Mouse (Mus musculus): ENCODE measurements around the gene Ece2. TPM values are rescaled to one million over a fixed set of nuclear protein-coding genes. Genes with fewer than 3 reads are reported as not detected.

Gene Ece2
- 10 to 100 TPM; 29.0 TPM for total RNA-seq (2021)

GRCm38 (mm10) chr16:20629731-20630634, at the start of gene Ece2:
Gene Ece2, plus strand, starts transcription at chr16:20629828.
- intact Hi-C loops (cut with DNase I), result no loop called here
- peak in 1 of 2 experiments; percentile 63 for DNase-seq (ENCODE audit: extremely low spot score in 1 of 2, low spot score in 2 of 2)

DNA sequence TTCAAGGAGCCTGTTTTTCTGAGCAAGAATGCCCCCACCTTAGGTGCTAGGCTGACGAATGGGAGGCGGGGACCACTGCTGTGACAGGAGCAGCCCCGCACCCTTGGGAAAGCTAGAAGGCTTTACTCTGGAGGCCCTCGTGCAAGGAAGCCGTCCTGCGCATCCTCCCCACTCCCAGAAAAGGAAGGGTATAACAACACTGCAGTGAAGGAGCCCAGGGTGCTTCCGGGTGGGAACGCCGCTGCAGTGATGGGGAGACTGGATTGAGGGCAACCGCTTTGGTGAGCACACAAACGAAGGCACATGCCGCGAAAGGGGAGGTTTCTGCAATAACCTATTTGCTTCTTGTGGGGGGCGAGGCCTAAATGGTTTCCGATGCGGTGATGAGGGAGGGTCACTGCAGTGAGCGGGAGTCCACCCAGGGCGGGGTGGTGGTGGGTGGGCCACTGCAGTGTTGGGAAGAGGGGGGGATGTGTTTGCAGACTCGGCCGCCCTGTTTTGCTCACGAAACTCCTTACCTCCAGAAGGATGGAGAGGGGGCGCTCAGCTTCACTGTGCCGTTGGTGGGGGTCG, 40.2 kb upstream of the Ece2 start, which contains the start of gene Vwa5b2:
Gene Vwa5b2 (plus strand): TSS at position 106 of the 573 bp plus-strand sequence.
- DNase-seq (ENCODE audit: extremely low spot score in 1 of 2, low spot score in 2 of 2), result peak; percentile 36 to 61
- intact Hi-C loops (cut with DNase I), result no loop called here

DNA sequence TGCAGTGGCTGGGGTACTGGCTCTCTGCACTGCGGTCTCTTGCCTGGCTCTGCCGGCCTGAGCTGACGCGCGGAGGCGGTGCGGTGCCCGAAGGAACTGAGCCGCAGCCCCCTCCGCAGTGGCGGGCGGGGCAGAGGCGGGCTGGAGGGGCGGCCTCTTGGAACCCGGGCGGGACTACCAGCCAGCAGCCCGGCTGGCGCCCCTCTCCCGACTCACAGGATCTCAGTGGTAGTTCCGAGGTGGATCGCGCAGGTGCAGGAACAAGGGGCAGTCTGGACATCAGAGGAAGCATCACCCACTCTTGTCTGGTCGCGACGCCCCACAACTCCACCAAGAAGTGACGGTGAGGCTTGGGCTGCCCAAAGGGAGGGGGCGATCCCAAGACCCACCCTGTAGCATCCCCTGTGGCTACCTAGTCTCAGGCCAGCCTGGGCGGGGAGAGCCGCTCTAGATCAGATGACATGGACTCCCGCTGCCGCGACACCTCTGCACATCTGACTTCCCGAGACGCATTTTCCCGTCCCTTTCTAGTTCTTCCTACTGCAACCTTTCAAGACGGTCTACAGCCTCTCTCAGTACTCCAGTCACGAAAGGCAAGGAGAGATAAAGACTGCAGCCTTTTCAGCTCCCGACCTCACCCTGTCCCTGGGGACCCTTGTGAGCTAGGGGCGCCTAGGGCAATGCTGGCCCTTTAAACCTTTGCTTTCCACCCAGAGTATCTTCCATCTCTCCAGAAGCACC, 39.5 kb upstream of the Ece2 start:
- intact Hi-C loops (cut with DNase I), result loop anchor here (5.0 kb wide), 1 partner anchor 97 kb away; no protein-coding TSS in a partner anchor
- DNase-seq (ENCODE audit: extremely low spot score in 1 of 2, low spot score in 2 of 2), result peak; percentile 26 to 75

- no peak for DNase-seq (ENCODE audit: extremely low spot score in 1 of 2, low spot score in 2 of 2)
Measured at GRCm38 (mm10) chr16:20590680-20591038, 39.0 kb upstream of the Ece2 start.

DNA sequence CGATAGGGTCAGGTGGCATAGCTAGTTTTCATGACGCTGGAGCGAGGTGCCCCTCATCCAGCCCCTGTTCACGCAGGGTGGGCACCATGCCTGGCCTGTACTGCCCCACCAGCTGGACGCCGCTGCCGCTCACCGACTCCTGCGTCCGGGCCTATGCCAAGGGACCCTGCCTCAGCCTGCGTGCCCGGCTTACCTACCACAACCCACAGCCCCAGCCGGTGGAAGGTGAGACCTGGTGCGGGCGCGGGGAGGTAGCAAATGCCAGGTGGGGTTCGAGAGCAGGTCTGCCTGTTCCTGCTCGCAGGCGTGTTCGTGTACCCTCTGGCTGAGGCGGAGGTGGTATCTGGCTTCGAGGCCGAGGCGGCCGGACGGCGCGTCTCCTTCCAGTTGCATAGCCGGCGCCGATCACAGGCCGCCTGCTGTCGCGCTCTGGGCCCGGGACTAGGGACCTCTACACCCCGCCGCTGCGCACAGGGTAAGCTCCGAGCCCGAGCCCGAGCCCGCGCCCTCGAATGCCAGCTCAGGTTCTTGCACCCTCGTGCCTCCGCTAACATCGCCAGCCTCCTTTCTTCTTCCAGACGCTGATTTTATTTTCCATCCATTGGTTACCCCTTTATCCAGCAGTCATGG, 38.4 kb upstream of the Ece2 start:
- intact Hi-C loops (cut with DNase I), result loop anchor here (5.0 kb wide), 1 partner anchor 96 kb away; no protein-coding TSS in a partner anchor
- peak in 1 of 2 experiments; percentile 51 for DNase-seq (ENCODE audit: extremely low spot score in 1 of 2, low spot score in 2 of 2)

More at GRCm38 (mm10) chr16:20590680-20591038, 39.0 kb upstream of the Ece2 start:
- intact Hi-C loops (cut with DNase I), result loop anchor here (5.0 kb wide), 1 partner anchor 97 kb away; no protein-coding TSS in a partner anchor

DNA sequence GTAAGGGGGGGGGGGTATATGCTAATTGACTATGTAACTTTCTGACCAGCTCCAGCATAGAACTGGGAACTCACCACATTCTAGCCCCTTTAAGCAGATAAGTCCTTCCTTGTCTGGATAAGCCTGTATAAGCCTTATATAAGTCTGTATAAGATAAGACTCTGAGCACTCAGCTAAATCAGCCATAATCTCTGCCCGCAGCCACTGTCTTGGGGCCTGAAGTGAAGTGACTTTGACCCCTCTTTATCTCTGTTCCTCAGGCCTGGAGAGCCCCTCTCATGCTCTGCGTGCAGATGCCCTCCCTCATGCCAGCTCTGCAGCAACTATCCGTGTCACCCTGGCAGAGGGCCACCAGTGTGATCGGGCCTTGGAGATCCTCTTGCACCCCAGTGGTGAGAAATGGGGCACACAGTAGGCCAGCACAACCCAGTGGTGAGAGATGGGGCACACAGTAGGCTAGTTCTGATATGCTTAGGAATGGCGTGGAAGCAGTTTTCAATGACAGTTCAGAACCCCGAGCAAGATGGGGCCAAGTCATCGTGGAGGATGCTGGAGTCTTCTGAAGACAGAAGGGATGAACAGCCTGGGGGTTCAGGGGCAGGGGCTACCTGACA, 34.5 kb upstream of the Ece2 start:
- DNase-seq (ENCODE audit: extremely low spot score in 1 of 2, low spot score in 2 of 2), result no peak
- intact Hi-C loops (cut with DNase I), result no loop called here

DNA sequence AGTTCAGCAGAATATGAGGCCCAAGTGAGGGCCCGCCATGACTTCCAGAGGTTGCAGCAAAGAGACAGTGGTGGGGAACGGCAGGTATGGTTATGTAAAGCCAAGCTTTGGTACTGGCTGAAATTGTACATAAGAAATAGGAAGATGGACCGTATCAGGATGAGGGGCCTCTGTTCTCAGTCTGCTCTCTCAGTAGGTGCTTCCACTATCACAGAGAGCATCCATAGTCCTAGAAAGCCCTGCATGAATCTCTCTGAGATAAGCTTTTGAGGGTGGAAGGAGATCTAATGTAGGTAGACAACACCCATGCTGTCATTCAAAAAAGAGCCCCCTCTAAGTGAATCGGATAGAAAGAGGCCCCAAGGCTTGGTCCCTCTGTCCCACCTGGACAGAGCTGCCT, 33.9 kb upstream of the Ece2 start:
- DNase-seq (ENCODE audit: extremely low spot score in 1 of 2, low spot score in 2 of 2), result no peak
- intact Hi-C loops (cut with DNase I), result no loop called here

- intact Hi-C loops (cut with DNase I), result no loop called here
- no peak for DNase-seq (ENCODE audit: extremely low spot score in 1 of 2, low spot score in 2 of 2)
Measured at GRCm38 (mm10) chr16:20596687-20597441, 32.8 kb upstream of the Ece2 start.

DNA sequence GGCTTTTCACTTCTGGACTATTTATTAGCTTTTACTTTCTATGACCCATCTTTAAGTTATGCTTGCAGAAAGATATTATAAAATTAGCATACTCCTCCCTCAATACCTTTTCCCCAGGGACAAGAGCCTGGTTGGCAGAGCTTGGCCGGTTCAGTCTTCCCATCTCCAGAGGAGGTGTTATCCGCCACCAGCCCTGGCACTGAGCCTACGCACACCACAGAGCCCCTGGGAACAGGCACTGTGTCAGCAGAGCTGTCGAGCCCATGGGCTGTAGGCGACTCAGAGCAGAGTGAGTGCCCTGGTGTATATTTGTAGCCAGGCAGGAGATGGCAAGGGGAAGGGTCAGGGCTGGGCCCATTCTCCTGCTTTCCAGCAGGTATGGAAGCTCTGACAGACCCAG, 29.1 kb upstream of the Ece2 start:
- DNase-seq (ENCODE audit: extremely low spot score in 1 of 2, low spot score in 2 of 2), result no peak
- intact Hi-C loops (cut with DNase I), result no loop called here

DNA sequence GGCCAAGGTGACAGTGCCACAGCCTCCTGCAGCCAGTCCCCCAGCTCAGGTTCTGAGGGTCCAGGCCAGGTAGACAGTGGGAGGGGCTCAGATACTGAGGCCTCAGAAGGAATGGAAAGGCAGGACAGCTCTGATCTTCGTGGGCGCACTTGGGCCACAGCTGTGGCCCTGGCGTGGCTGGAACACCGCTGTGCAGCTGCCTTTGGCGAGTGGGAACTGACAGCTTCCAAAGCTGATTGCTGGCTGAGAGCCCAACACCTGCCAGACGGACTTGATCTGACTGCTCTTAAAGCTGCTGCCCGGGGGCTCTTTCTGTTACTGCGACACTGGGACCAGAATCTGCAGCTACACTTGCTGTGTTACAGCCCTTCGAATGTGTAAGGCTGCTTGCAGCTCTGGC, 24.9 kb upstream of the Ece2 start:
- no peak for DNase-seq (ENCODE audit: extremely low spot score in 1 of 2, low spot score in 2 of 2)
- intact Hi-C loops (cut with DNase I), result no loop called here

GRCm38 (mm10) chr16:20610501-20611356, 18.9 kb upstream of the Ece2 start:
- intact Hi-C loops (cut with DNase I), result no loop called here
- DNase-seq (ENCODE audit: extremely low spot score in 1 of 2, low spot score in 2 of 2), result peak; percentile 80 to 83

DNA sequence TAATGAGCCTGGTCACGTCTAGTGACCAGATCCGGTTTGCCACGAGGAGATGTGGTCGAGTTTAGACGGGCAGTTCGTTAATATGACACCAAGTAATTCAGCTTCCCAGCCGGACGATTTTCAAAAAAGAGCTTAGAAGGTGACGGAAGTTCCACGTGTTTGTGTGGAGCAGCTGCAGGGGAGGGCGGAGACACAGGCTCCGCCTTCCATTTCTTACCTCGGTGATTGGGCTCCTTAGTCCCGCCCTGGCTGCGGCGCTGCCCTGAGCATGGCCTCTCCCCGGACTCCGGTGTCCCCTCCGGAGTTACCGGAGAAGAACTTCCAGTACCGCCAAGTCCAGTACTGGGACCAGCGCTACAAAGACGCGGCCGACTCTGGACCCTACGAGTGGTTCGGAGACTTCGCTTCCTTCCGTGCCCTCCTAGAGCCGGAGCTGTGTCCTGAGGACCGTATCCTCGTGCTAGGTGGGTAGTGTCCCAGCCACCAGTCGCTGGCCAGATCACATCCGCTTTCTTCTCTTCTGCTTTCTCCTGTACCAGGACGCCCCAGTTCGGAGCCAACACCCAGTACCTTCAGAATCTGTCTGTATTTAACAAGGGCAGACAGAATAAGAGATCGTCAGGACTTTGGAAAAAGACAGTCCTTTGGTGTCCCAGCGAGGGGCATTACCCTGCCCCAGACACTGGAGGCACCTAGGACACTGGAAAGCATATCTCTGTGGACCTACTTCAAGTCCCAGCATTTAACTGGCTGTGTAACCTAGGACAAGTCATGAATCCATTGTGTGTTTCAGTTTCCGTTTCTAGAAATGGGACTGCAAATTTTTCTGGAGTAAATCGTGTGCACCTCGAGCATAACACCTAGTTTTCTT, 18.0 kb upstream of the Ece2 start, which contains the start of the genes Eef1akmt4, Gm49333 and Alg3:
Gene Eef1akmt4 (plus strand): TSS at position 237 of the 871 bp plus-strand sequence.
Gene Gm49333 (plus strand): TSS at position 254 of the 871 bp plus-strand sequence.
Gene Alg3 (minus strand): TSS at position 379 of the 871 bp plus-strand sequence.
- DNase-seq (ENCODE audit: extremely low spot score in 1 of 2, low spot score in 2 of 2), result peak; percentile 73 to 92
- intact Hi-C loops (cut with DNase I), result no loop called here

GRCm38 (mm10) chr16:20619541-20620398, 9.9 kb upstream of the Ece2 start:
- DNase-seq (ENCODE audit: extremely low spot score in 1 of 2, low spot score in 2 of 2), result peak in 1 of 2 experiments; percentile 46
- intact Hi-C loops (cut with DNase I), result no loop called here

GRCm38 (mm10) chr16:20620399-20620735, 9.3 kb upstream of the Ece2 start:
- intact Hi-C loops (cut with DNase I), result no loop called here
- no peak for DNase-seq (ENCODE audit: extremely low spot score in 1 of 2, low spot score in 2 of 2)

GRCm38 (mm10) chr16:20620751-20621190, 8.9 kb upstream of the Ece2 start:
- peak in 1 of 2 experiments; percentile 49 for DNase-seq (ENCODE audit: extremely low spot score in 1 of 2, low spot score in 2 of 2)
- intact Hi-C loops (cut with DNase I), result no loop called here
